Mouse (Mus musculus) spleen, adult 2 months (tissue): ENCODE data around the gene Kcnt2. TPM values are rescaled to one million over a fixed set of nuclear protein-coding genes. Genes with fewer than 3 reads are reported as not detected.

Source experiments
- DNase-seq, 2 experiments: peaks; one replicate each; pipeline versions ENCODE4 v3.0.0 to v3.0.0-alpha.2; 2012 to 2021; ENCODE audit warnings: low spot score in 2 of 2, low read depth in 1 of 2
- H3K27ac ChIP-seq: fragments of 200-500 bp; 2 replicates; pipeline ENCODE4 v1.5.1; 2012; ENCODE audit warnings: low read length, inconsistent platforms; ENCODE audit not compliant: insufficient read depth
- H3K27me3 ChIP-seq: fragments of 200-500 bp; 2 replicates; pipeline ENCODE4 v1.6.1; 2012; ENCODE audit warnings: mild to moderate bottlenecking, moderate library complexity, low read length, inconsistent platforms; ENCODE audit not compliant: control insufficient read depth, insufficient read depth
- H3K36me3 ChIP-seq: fragments of 200-500 bp; 2 replicates; pipeline ENCODE4 v1.6.1; 2012; ENCODE audit warnings: mild to moderate bottlenecking, low read length, inconsistent platforms; ENCODE audit not compliant: control insufficient read depth, insufficient read depth
- H3K4me1 ChIP-seq: fragments of 200-500 bp; 2 replicates; pipeline ENCODE4 v1.6.1; 2011; ENCODE audit warnings: inconsistent platforms; ENCODE audit not compliant: control insufficient read depth, insufficient read depth, insufficient read length
- H3K4me3 ChIP-seq: fragments of 200-500 bp; 2 replicates; pipeline ENCODE4 v1.5.1; 2011; ENCODE audit warnings: mild to moderate bottlenecking, inconsistent platforms; ENCODE audit not compliant: insufficient read depth, insufficient read length; ENCODE audit errors: extremely low read depth
- CTCF ChIP-seq: fragments of 200-500 bp; IDR thresholded peaks from 2 replicates; pipeline ENCODE4 v1.5.1; 2011; ENCODE audit warnings: mild to moderate bottlenecking, inconsistent platforms; ENCODE audit not compliant: insufficient read depth, insufficient read length, insufficient replicate concordance; ENCODE audit errors: extremely low read depth
- POLR2A ChIP-seq: fragments of 200-500 bp; IDR thresholded peaks from 2 replicates; pipeline ENCODE4 v1.6.1; 2011; ENCODE audit warnings: low read depth, low read length, inconsistent platforms
- WGBS: fragments of 180-500 bp; shearing (Covaris S2); methylation state at CpG from one replicate; pipeline ENCODE4 v1.1.7; 2018; 5-methylcytosine and 5-hydroxymethylcytosine counted together
- polyA plus RNA-seq: library from polyadenylated mRNA; depleted of rRNA; stranded (reverse); fragments of >200 nt; gene quantifications from 2 replicates; pipeline ENCODE4 v1.2.3, GENCODE M21; 2012

Gene Kcnt2
- polyA plus RNA-seq, 1 experiment: not detected

- Histone ChIP-seq H3K4me3 (no peak overlapping the region), H3K4me1 (no peaks in the 10 kb centered on the region), H3K27ac (no peak overlapping the region), H3K36me3 (no peaks in the 10 kb centered on the region), H3K27me3 (no peaks in the 10 kb centered on the region)
- TF ChIP-seq CTCF: no peak
- TF ChIP-seq POLR2A: no peak
- DNase-seq: no peak
- WGBS: 77% methylated on average over 1 of the region's 1 CpGs
These were observed 197.9 kb downstream of the Kcnt2 start for GRCm38 (mm10) chr1:140443904-140444303.

- DNase-seq: no peak
- no peak for TF ChIP-seq POLR2A
- no peak for TF ChIP-seq CTCF
- H3K27ac ChIP-seq: no peak overlapping the region
- no peaks in the 10 kb centered on the region for H3K4me1 ChIP-seq
- WGBS: 72% methylated on average over 5 of the region's 5 CpGs
- no peak overlapping the region for H3K4me3 ChIP-seq
- H3K27me3 ChIP-seq: no peaks in the 10 kb centered on the region
- no peaks in the 10 kb centered on the region for H3K36me3 ChIP-seq
These were observed 198.4 kb downstream of the Kcnt2 start for GRCm38 (mm10) chr1:140444394-140444793.

GRCm38 (mm10) chr1:140451461-140451860 lies 205.5 kb downstream of the Kcnt2 start:
- no peaks in the 10 kb centered on the region for H3K27me3 ChIP-seq
- no peak overlapping the region for H3K4me3 ChIP-seq
- H3K4me1 ChIP-seq: no peaks in the 10 kb centered on the region
- WGBS: 90% methylated on average over 3 of the region's 3 CpGs
- H3K36me3 ChIP-seq: no peaks in the 10 kb centered on the region
- no peak overlapping the region for H3K27ac ChIP-seq
- no peak for DNase-seq
- TF ChIP-seq POLR2A (no peak), CTCF (no peak)

- DNase-seq: no peak
- no peak for TF ChIP-seq CTCF
- TF ChIP-seq POLR2A: no peak
- 56% methylated on average over 1 of the region's 1 CpGs for WGBS
These were observed 206.0 kb downstream of the Kcnt2 start for GRCm38 (mm10) chr1:140451924-140452323.

GRCm38 (mm10) chr1:140455903-140456302 lies 209.9 kb downstream of the Kcnt2 start:
- Histone ChIP-seq H3K27ac (no peak overlapping the region), H3K27me3 (no peaks in the 10 kb centered on the region), H3K4me3 (no peak overlapping the region), H3K4me1 (no peaks in the 10 kb centered on the region), H3K36me3 (no peaks in the 10 kb centered on the region)
- TF ChIP-seq POLR2A (no peak), CTCF (no peak)
- DNase-seq: no peak
- WGBS: 79% methylated on average over 2 of the region's 2 CpGs

More at GRCm38 (mm10) chr1:140451924-140452323, 206.0 kb downstream of the Kcnt2 start:
- no peaks in the 10 kb centered on the region for H3K4me1 ChIP-seq
- H3K27me3 ChIP-seq: no peaks in the 10 kb centered on the region
- H3K4me3 ChIP-seq: no peak overlapping the region
- no peak overlapping the region for H3K27ac ChIP-seq
- no peaks in the 10 kb centered on the region for H3K36me3 ChIP-seq

- H3K36me3 ChIP-seq: no peaks in the 10 kb centered on the region
- H3K4me3 ChIP-seq: no peak overlapping the region
- H3K4me1 ChIP-seq: no peaks in the 10 kb centered on the region
- 77% methylated on average over 2 of the region's 2 CpGs for WGBS
- TF ChIP-seq POLR2A: no peak
- TF ChIP-seq CTCF: no peak
- no peak for DNase-seq
- H3K27ac ChIP-seq: no peak overlapping the region
- no peaks in the 10 kb centered on the region for H3K27me3 ChIP-seq
These were observed 210.9 kb downstream of the Kcnt2 start for GRCm38 (mm10) chr1:140456873-140457272.

- TF ChIP-seq POLR2A: no peak
- no peak for TF ChIP-seq CTCF
- Histone ChIP-seq H3K36me3 (no peaks in the 10 kb centered on the region), H3K27me3 (no peaks in the 10 kb centered on the region), H3K27ac (no peak overlapping the region), H3K4me3 (no peak overlapping the region), H3K4me1 (no peaks in the 10 kb centered on the region)
- WGBS: 84% methylated on average over 4 of the region's 4 CpGs
- no peak for DNase-seq
These were observed 222.4 kb downstream of the Kcnt2 start for GRCm38 (mm10) chr1:140468315-140468714.
